Mouse (Mus musculus) splenic B cell, adult 2 months (primary cell): ENCODE measurements at regions not wholly inside any gene's neighbourhood (a gene's known extent, or its start where the extent isn't known, plus 50 kb on each side); places are given as distances from the start of the nearest gene placed in this dataset.
A peak's percentile ranks its signal among the peaks of the same experiment; 100 is the strongest.
"Not testable (repeated sequence)": the region's sequence is repeated elsewhere in the genome, so short reads cannot be mapped to it uniquely, and the experiment has no call there.

ENCODE experiments used
- DNase-seq: peaks from one replicate; pipeline ENCODE4 v3.0.0-alpha.2; 2011; ENCODE audit warnings: low read depth, low spot score
- H3K27me3 ChIP-seq: 2 replicates; pipeline ENCODE4 v1.6.1; 2012; ENCODE audit warnings: mild to moderate bottlenecking, low read length, moderate library complexity, mixed read lengths; ENCODE audit not compliant: control insufficient read depth, poor library complexity, insufficient read depth, severe bottlenecking
- H3K36me3 ChIP-seq: 2 replicates; pipeline ENCODE4 v1.6.1; 2012; ENCODE audit warnings: mild to moderate bottlenecking, low read length, moderate library complexity, mixed read lengths; ENCODE audit not compliant: control insufficient read depth, poor library complexity, insufficient read depth, severe bottlenecking

- DNase-seq = no peak
- no peaks in the 10 kb centered on the region for H3K36me3 ChIP-seq
- H3K27me3 ChIP-seq = no peaks in the 10 kb centered on the region
These were observed 453.3 kb downstream of the Dad1 start for GRCm38 (mm10) chr14:53800508-53801136.

- DNase-seq, H3K36me3 ChIP-seq, H3K27me3 ChIP-seq: not testable (repeated sequence)
These were observed 458.7 kb downstream of the Dad1 start for GRCm38 (mm10) chr14:53795160-53795559.

DNA sequence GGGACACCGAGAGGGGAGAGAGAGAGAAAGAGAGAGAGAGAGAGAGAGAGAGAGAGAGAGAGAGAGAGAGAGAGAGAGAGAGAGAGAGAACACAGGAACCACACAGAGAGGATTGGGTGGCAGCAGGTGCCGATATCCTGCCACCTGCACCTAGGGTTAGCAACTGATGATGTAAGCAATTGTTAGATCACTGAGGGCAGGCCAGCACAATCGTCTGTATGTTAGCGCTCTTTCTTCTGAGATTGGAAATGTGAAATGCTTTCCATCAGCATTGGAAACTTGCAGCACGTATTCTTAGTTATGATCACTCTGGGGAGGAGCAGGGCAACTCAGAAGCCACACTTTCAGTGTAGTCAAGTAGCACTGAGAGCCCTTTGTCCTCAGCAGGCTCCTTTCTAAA lies 459.4 kb downstream of the Dad1 start:
- Histone ChIP-seq H3K27me3 (no peaks in the 10 kb centered on the region), H3K36me3 (no peaks in the 10 kb centered on the region)
- no peak for DNase-seq

GRCm38 (mm10) chr14:53792432-53792831 lies 461.5 kb downstream of the Dad1 start:
- DNase-seq, H3K36me3 ChIP-seq, H3K27me3 ChIP-seq: not testable (repeated sequence)

GRCm38 (mm10) chr14:53785547-53785946 lies 468.4 kb downstream of the Dad1 start:
- H3K27me3 ChIP-seq, DNase-seq, H3K36me3 ChIP-seq: not testable (repeated sequence)

DNA sequence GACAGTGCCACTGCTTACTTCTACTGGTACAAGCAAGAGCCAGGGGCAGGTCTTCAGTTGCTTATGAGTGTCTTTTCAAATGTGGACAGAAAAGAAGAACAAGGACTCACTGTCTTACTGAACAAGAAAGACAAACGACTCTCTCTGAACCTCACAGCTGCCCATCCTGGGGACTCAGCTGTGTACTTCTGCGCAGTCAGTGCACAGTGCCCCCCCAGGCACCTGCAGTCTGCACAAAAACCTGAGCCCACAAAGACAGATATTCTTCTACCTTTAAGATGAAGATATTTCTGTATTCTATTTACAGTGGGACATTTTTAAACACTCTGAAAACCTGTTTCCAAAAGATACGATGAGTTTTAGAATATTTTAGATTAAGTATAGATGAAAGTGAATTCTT lies 476.5 kb downstream of the Dad1 start:
- Histone ChIP-seq H3K27me3 (no peaks in the 10 kb centered on the region), H3K36me3 (no peaks in the 10 kb centered on the region)
- DNase-seq = no peak

GRCm38 (mm10) chr14:53776717-53777116 lies 477.2 kb downstream of the Dad1 start:
- DNase-seq = peak; percentile 11
- H3K36me3 ChIP-seq, H3K27me3 ChIP-seq: not testable (repeated sequence)

DNA sequence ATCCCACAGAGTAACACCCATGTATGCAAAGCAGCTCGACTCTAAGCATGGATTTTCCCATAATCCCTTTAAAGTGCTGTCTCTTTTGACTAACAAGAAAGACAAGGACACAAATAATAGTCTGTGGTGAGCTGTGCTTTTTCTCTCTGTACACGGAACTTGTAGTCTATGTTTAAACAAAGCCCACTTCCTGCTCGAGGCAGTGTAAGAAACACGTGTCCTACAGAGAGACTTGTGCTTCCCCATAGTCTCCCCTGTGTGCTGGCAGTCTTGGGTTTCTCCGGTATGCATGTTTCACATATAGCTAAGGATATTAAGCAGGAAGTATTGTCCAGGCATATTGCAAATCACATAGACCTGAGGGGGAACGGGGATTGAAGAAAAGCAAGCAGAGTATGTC lies 487.4 kb downstream of the Dad1 start:
- H3K27me3 ChIP-seq, H3K36me3 ChIP-seq, DNase-seq: not testable (repeated sequence)

DNA sequence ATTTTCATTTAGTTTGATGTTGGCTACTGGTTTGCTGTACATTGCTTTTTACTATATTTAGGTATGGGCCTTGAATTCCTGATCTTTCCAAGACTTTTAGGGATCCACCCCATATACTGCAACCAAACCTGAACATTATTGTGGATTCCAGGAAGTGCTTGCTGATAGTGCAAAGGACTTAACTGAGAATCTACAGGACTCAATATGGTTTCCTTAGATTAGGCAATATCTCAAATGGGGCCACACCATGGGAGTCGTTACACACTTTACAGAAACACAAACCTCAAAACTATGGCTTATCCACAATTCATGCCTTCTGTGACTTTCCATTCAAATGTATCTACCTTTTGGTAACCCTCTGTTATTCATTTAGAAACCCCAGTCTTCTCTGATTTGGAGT lies 488.0 kb downstream of the Dad1 start:
- not testable (repeated sequence) for DNase-seq, H3K36me3 ChIP-seq, H3K27me3 ChIP-seq

GRCm38 (mm10) chr14:53760578-53760977 lies 493.3 kb downstream of the Dad1 start:
- not testable (repeated sequence) for DNase-seq, H3K36me3 ChIP-seq, H3K27me3 ChIP-seq

- H3K27me3 ChIP-seq, DNase-seq, H3K36me3 ChIP-seq: not testable (repeated sequence)
These were observed 496.1 kb downstream of the Dad1 start for GRCm38 (mm10) chr14:53757782-53758181.

DNA sequence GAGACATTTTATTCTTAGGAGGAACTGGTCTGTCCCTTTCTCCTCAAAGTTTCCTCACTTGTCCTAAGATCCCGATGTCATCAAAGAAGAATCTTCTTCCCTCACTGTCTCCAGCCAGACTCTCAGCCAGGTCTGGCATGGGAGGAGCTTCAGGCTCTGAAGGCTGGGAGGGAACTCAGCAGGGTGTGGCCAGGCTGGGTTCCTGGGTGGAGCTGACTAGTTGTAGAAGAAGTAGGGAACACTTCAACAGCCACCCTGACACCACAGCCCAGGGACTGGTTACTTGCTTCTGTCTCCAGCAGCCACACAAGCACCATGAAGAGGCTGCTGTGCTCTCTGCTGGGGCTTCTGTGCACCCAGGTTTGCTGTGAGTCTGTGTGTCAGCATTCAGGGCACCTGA lies 496.8 kb downstream of the Dad1 start:
- DNase-seq, H3K27me3 ChIP-seq, H3K36me3 ChIP-seq: not testable (repeated sequence)

DNA sequence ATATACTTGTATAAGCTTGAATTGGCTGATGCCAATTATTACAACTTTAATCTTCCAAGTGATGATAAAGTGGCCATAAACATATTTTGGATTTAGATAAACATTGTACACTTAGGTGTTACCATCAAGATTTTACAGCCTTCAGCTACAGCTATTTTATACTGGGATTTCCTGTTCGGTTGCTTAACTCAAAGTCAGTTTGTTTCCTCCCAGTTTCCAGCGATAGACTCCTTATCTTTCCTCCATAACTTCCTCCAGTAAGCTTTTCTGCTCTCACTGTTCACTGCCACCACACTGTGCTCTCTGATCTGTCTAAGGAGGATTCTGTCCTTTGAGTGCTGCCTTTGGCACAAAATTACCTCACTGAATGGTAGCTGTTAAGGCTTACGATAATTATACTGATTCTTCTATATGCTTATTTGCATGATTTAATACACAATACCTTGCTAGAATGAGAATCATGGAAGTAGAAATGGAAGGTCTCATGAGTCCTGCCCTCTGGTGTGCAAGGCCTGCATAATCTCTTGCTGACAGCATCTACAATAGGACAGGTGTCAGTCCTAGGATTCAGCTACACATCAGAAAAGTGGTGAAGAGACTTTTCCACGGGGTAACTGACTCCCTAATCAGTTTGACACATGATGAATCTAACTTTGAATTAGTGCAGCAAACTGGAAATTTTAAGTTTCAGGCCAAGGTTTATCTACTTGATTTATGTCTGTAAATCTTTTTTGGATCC lies 503.0 kb downstream of the Dad1 start:
- H3K27me3 ChIP-seq = no peaks in the 10 kb centered on the region
- DNase-seq = no peak
- H3K36me3 ChIP-seq = no peaks in the 10 kb centered on the region

DNA sequence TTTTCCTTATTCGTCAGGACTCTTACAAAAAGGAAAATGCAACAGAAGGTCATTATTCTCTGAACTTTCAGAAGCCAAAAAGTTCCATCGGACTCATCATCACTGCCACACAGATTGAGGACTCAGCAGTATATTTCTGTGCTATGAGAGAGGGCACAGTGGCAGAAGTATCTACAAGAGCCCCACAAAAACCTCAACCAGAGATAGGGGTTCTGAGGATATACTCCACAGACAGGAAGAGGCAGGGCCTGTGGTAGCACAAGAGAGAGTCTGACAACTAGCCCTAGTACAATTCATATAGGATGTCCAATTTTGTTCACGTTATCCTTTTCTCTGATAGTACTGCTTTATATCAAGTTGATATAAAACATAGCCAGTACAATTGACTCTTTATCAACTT lies 510.4 kb downstream of the Dad1 start:
- H3K36me3 ChIP-seq, H3K27me3 ChIP-seq, DNase-seq: not testable (repeated sequence)

GRCm38 (mm10) chr14:53742864-53743263 lies 511.0 kb downstream of the Dad1 start:
- not testable (repeated sequence) for H3K36me3 ChIP-seq, DNase-seq, H3K27me3 ChIP-seq

DNA sequence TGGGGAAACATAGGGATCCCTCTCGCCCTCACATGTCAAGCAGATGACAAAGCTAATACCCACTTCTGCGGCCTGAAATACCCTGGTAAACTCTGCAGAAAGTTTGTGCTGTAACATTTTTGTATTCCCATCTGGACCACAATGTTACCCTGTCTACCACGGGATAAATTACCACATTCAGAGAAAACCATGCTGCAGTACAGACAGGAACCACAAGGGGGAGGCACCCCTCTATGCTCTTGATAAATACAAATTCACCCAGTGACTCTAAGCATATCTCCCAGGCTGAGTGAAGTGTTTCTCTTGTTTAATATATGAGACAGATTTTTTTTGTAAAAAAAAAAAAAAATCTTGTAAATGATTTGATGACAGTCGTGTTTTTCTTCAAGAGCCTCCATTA lies 512.7 kb downstream of the Dad1 start:
- not testable (repeated sequence) for H3K27me3 ChIP-seq, H3K36me3 ChIP-seq, DNase-seq
